Mouse (Mus musculus) bone marrow, adult 2 months (tissue): ENCODE measurements around the gene Afmid. TPM values are rescaled to one million over a fixed set of nuclear protein-coding genes. Genes with fewer than 3 reads are reported as not detected.
"Not testable (repeated sequence)": the region's sequence is repeated elsewhere in the genome, so short reads cannot be mapped to it uniquely, and the experiment has no call there.

Source experiments
- H3K27ac ChIP-seq: fragments of 200-500 bp; 2 replicates; pipeline ENCODE4 v1.5.1; 2012; ENCODE audit warnings: low read depth, mild to moderate bottlenecking, control low read depth, inconsistent platforms, low read length; ENCODE audit not compliant: control insufficient read depth, poor library complexity, insufficient read depth
- H3K4me1 ChIP-seq: fragments of 200-500 bp; 2 replicates; pipeline ENCODE4 v1.6.1; 2011; ENCODE audit warnings: low read length; ENCODE audit not compliant: control insufficient read depth, insufficient read depth
- H3K4me3 ChIP-seq: fragments of 200-500 bp; replicated peaks from 2 replicates; pipeline ENCODE3; 2011; ENCODE audit warnings: mild to moderate bottlenecking, low read depth, low read length, control low read depth; ENCODE audit not compliant: control insufficient read depth
- CTCF ChIP-seq: fragments of 200-500 bp; IDR thresholded peaks from 2 replicates; pipeline ENCODE4 v1.5.1; 2011; ENCODE audit warnings: low read length, control low read depth; ENCODE audit not compliant: control insufficient read depth, insufficient read depth
- POLR2A ChIP-seq: fragments of 200-500 bp; IDR thresholded peaks from 2 replicates; pipeline ENCODE4 v1.6.1; 2011; ENCODE audit warnings: low read depth, mild to moderate bottlenecking, control low read depth, low read length, borderline replicate concordance; ENCODE audit not compliant: control insufficient read depth
- WGBS: fragments of 180-500 bp; shearing (Covaris S2); methylation state at CpG from one replicate; pipeline ENCODE4 v1.1.7; 2018; 5-methylcytosine and 5-hydroxymethylcytosine counted together
- polyA plus RNA-seq: library from polyadenylated mRNA; stranded (reverse); fragments of >200 nt; gene quantifications from 2 replicates; pipeline ENCODE4 v1.2.4, GENCODE M21; 2011; ENCODE audit warnings: low replicate concordance; ENCODE audit not compliant: missing spikeins, insufficient read depth, insufficient read length

The Afmid gene
- polyA plus RNA-seq, 1 experiment: 21.8 TPM

- H3K27ac ChIP-seq: peak overlapping the region; percentile 93
- TF ChIP-seq POLR2A: no peak; the same call in 1 of the 2 replicates
- TF ChIP-seq CTCF: no peak
- under 1% methylated on average over 18 of the region's 18 CpGs for WGBS
- peak overlapping the region; percentile 91 for H3K4me3 ChIP-seq
- peaks cover 4% of the 10 kb centered on the region; the same call in 1 of the 2 replicates for H3K4me1 ChIP-seq
These were observed 44.4 kb upstream of the Afmid start for GRCm38 (mm10) chr11:117781199-117781821.

- Histone ChIP-seq H3K27ac (peak within 1 kb of the TSS; percentile 93), H3K4me1 (peaks cover 2% of the 10 kb centered on the region; the same call in 1 of the 2 replicates), H3K4me3 (peak within 1 kb of the TSS; percentile 91)
- TF ChIP-seq CTCF (no peak), POLR2A (peak; percentile 92; the same call in 1 of the 2 replicates)
- under 1% methylated on average over 24 of the region's 24 CpGs for WGBS
These were observed 43.6 kb upstream of the Afmid start, which contains the start of the genes Tmc8 and Tmc6 for GRCm38 (mm10) chr11:117781993-117782704. Gene Tmc8 (plus strand): TSS chr11:117782076. Gene Tmc6 (minus strand): TSS chr11:117782198.

GRCm38 (mm10) chr11:117782705-117783034 lies 43.1 kb upstream of the Afmid start:
- Histone ChIP-seq H3K4me1 (peaks cover 2% of the 10 kb centered on the region; the same call in 1 of the 2 replicates), H3K27ac (peak overlapping the region; percentile 93)
- no peak for TF ChIP-seq POLR2A
- no peak for TF ChIP-seq CTCF

GRCm38 (mm10) chr11:117783089-117783488 lies 42.6 kb upstream of the Afmid start:
- under 1% methylated on average over 31 of the region's 31 CpGs for WGBS

More at GRCm38 (mm10) chr11:117782705-117783034, 43.1 kb upstream of the Afmid start:
- H3K4me3 ChIP-seq: peak overlapping the region; percentile 91
- 7% methylated on average over 9 of the region's 9 CpGs for WGBS

GRCm38 (mm10) chr11:117783683-117784309 lies 41.9 kb upstream of the Afmid start:
- Histone ChIP-seq H3K4me1 (peaks cover 2% of the 10 kb centered on the region; the same call in 1 of the 2 replicates), H3K4me3 (peak overlapping the region; percentile 91), H3K27ac (peak overlapping the region; percentile 64)
- 68% methylated on average over 10 of the region's 10 CpGs for WGBS
- TF ChIP-seq CTCF (no peak), POLR2A (no peak)

More at GRCm38 (mm10) chr11:117783089-117783488, 42.6 kb upstream of the Afmid start:
- H3K27ac ChIP-seq: peak overlapping the region; percentile 93
- peaks cover 2% of the 10 kb centered on the region; the same call in 1 of the 2 replicates for H3K4me1 ChIP-seq
- TF ChIP-seq CTCF (peak; percentile 45; the same call in 1 of the 2 replicates), POLR2A (peak; percentile 76; the same call in 1 of the 2 replicates)
- peak overlapping the region; percentile 91 for H3K4me3 ChIP-seq

- no peaks in the 10 kb centered on the region; the same call in 1 of the 2 replicates for H3K4me1 ChIP-seq
- H3K27ac ChIP-seq: no peak overlapping the region
- no peak overlapping the region for H3K4me3 ChIP-seq
- WGBS: 10% methylated on average over 10 of the region's 10 CpGs
- TF ChIP-seq CTCF (peak; percentile 95), POLR2A (peak; percentile 33; the same call in 1 of the 2 replicates)
These were observed 39.4 kb upstream of the Afmid start for GRCm38 (mm10) chr11:117786294-117786693.

GRCm38 (mm10) chr11:117788481-117788880 lies 37.2 kb upstream of the Afmid start:
- not testable (repeated sequence) for H3K4me1 ChIP-seq
- 88% methylated on average over 7 of the region's 7 CpGs for WGBS

GRCm38 (mm10) chr11:117790286-117790685 lies 35.4 kb upstream of the Afmid start:
- no peak overlapping the region for H3K4me3 ChIP-seq
- H3K27ac ChIP-seq: no peak overlapping the region

More at GRCm38 (mm10) chr11:117788481-117788880, 37.2 kb upstream of the Afmid start:
- H3K27ac ChIP-seq, H3K4me3 ChIP-seq: not testable (repeated sequence)

More at GRCm38 (mm10) chr11:117790286-117790685, 35.4 kb upstream of the Afmid start:
- WGBS: 18% methylated on average over 14 of the region's 14 CpGs
- peaks cover 5% of the 10 kb centered on the region for H3K4me1 ChIP-seq
- TF ChIP-seq CTCF: peak; percentile 92
- 0 out of 2 replicates have a peak, but pooled peaks have one; percentile 34 for TF ChIP-seq POLR2A
